Mouse (Mus musculus) spleen, postnatal 36 days (tissue): Measurements from ENCODE around the gene Fndc10.
"Not testable (repeated sequence)": the region's sequence is repeated elsewhere in the genome, so short reads cannot be mapped to it uniquely, and the experiment has no call there.

Experiments
- DNase-seq, 2 experiments: peaks; one replicate each; pipeline ENCODE4 v3.0.0; 2022; ENCODE audit warnings: low spot score in 2 of 2, mixed read lengths in 1 of 2

Gene Fndc10

DNA sequence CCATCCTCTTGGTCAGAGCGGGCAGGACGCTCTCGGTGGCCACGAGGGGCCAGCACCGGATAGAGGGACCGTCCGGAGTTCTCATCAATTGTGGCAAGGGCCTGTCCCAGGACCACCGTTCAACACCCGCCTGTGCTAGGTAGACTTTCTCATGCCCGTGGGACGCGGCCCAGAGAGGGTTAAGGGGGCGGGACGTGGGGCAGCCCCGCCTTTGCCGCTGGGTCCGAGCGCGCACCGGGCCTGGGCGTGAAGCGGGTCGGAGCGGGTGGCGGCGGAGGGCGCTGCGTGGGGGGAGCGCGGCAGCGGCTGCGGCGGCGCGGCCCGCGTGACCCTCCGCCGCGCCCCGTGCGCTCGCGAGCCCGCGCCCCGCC lies at the start of gene Fndc10:
Gene Fndc10 (plus strand): TSS at position 232 of the 371 bp plus-strand sequence.
- peak; percentile 41 to 49 for DNase-seq

GRCm38 (mm10) chr4:155645308-155645707 lies 48.8 kb upstream of the Fndc10 start, which contains the start of gene Gm10563:
Gene Gm10563, minus strand, starts transcription at chr4:155645408.
- not testable (repeated sequence) for DNase-seq

DNA sequence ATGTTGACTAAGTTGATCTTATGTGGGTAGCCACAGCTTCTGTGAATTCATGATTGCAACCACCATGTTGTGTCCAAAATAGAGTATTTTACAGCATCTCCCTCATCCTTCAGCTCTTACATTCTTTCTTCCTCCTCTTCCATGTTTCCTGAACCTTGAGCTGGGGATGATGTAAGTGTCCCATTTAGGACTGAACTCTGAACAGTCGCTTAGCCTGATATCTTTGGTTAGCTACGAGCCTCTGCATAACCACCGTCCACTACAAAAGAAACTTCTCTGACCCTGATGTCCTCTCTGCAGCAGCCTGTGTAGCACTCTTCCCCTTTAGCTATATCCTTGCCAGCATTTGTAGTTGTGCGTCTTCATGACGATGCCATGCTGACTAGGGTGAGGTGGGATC lies 48.4 kb upstream of the Fndc10 start:
- no peak for DNase-seq

GRCm38 (mm10) chr4:155649355-155649754 lies 44.8 kb upstream of the Fndc10 start:
- DNase-seq, result no peak

DNA sequence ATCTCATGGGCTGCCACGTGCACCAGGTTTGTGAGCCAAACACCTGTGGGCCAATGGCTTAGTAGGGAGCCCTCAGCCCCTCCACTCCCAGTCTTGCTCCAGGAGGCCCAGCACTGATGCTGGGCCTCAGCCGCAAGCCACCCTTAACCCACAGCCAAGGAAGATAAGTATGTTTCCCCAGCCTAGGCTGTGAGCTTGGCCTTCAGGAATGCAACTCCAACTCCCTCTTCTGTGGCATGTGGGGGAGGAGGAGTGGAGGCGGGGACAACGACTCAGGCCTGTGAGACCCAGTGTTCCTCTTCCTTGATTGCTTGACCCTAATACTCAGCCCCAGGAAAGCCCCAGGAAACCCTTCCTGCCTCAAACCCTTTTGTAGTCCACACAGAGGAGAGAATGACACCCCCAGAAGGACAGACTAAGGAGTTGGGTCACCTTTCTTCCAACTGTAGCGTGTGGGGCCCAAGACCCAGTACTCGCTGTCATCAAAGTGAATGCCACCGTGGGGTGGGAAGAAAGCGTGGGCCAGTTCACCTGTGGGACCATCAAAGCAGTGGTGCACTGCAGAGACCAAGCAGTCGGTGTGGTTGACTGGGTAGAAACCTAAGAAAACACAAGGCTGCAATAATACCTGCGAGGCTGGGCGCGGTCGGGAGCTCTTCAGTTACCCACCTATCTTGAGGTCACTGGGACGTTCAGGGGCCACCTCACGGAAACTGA lies 42.4 kb upstream of the Fndc10 start:
- no peak for DNase-seq

GRCm38 (mm10) chr4:155652283-155653085 lies 41.7 kb upstream of the Fndc10 start:
- DNase-seq, result no peak

- DNase-seq, result no peak
Measured at GRCm38 (mm10) chr4:155653086-155653450, 41.1 kb upstream of the Fndc10 start, which contains the start of gene Mmp23. Gene Mmp23, minus strand, starts transcription at chr4:155653384.

GRCm38 (mm10) chr4:155653451-155654182 lies 40.5 kb upstream of the Fndc10 start:
- no peak for DNase-seq

GRCm38 (mm10) chr4:155654183-155654455 lies 40.0 kb upstream of the Fndc10 start:
- no peak for DNase-seq

- peak in 1 of 2 experiments; percentile 25 for DNase-seq
Measured at GRCm38 (mm10) chr4:155654456-155655298, 39.5 kb upstream of the Fndc10 start.

- DNase-seq, result no peak
Measured at GRCm38 (mm10) chr4:155656214-155656751, 37.9 kb upstream of the Fndc10 start.

- no peak for DNase-seq
Measured at GRCm38 (mm10) chr4:155658961-155659360, 35.2 kb upstream of the Fndc10 start.

DNA sequence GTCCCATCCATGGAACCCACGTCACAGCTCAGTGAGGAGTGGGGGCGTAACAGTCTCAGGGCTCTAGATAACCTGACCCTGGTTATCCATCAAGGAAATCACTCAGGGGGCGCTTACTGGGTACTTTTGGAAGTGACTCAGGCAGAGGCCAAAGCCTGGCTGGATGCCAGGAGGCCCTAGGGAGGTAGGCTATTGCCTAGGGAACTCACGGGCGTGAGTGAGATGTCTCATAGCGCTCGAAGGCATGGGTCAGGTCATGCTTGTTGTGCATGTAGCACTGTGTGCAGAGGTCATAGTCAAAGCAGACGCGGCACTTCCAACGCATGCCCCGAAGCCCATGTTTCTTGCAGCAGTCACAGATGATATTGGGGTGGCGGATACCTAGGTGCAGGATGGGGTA lies 33.5 kb upstream of the Fndc10 start:
- no peak for DNase-seq

- DNase-seq, result no peak
Measured at GRCm38 (mm10) chr4:155666903-155667302, 27.2 kb upstream of the Fndc10 start.

GRCm38 (mm10) chr4:155668689-155669597 lies 25.2 kb upstream of the Fndc10 start, which contains the start of gene Mib2:
Gene Mib2, minus strand, starts transcription at chr4:155669198.
- peak; percentile 94 to 95 for DNase-seq

- no peak for DNase-seq
Measured at GRCm38 (mm10) chr4:155669598-155670075, 24.5 kb upstream of the Fndc10 start.

GRCm38 (mm10) chr4:155670236-155670635 lies 23.9 kb upstream of the Fndc10 start:
- DNase-seq, result not testable (repeated sequence)

GRCm38 (mm10) chr4:155672082-155672481 lies 22.1 kb upstream of the Fndc10 start:
- no peak for DNase-seq

GRCm38 (mm10) chr4:155675991-155676390 lies 18.2 kb upstream of the Fndc10 start:
- DNase-seq, result no peak
